Mouse (Mus musculus) myocyte (in vitro differentiated cells): Measurements from ENCODE around the gene Fmnl3.

Experiments
- CEBPB ChIP-seq: IDR thresholded peaks from 2 replicates; pipeline ENCODE4 v1.6.1; 2011; ENCODE audit warnings: mild to moderate bottlenecking, moderate library complexity; ENCODE audit not compliant: poor library complexity, insufficient read depth, severe bottlenecking
- E2F4 ChIP-seq: IDR thresholded peaks from one replicate; pipeline ENCODE4 v1.6.1; 2011; ENCODE audit warnings: mild to moderate bottlenecking, control low read depth, moderate library complexity; ENCODE audit not compliant: insufficient read depth
- MAX ChIP-seq: IDR thresholded peaks from one replicate; pipeline ENCODE4 v1.6.1; 2011; ENCODE audit warnings: low read depth, mild to moderate bottlenecking, control low read depth
- MYOD1 ChIP-seq, 3 experiments: IDR thresholded peaks; one replicate each; pipeline ENCODE4 v1.6.1; 2011; ENCODE audit warnings: control low read depth in 2 of 3, low read depth in 2 of 3, mild to moderate bottlenecking in 2 of 3, moderate library complexity in 1 of 3; ENCODE audit not compliant: insufficient read length in 2 of 3, control insufficient read depth in 1 of 3
- MYOG ChIP-seq, 3 experiments: IDR thresholded peaks; one replicate each; pipeline ENCODE4 v1.6.1; 2011; ENCODE audit warnings: control low read depth in 2 of 3, low read depth in 2 of 3, mild to moderate bottlenecking in 2 of 3; ENCODE audit not compliant: insufficient read length in 2 of 3, control insufficient read depth in 1 of 3, insufficient read depth in 1 of 3
- POLR2A ChIP-seq: IDR thresholded peaks from one replicate; pipeline ENCODE4 v1.6.1; 2011; ENCODE audit warnings: low read depth, mild to moderate bottlenecking, control low read depth, moderate library complexity; ENCODE audit not compliant: insufficient read length
- POLR2AphosphoS2 ChIP-seq: IDR thresholded peaks from one replicate; pipeline ENCODE4 v1.6.1; 2011; ENCODE audit warnings: low read depth, control low read depth; ENCODE audit not compliant: insufficient read length
- REST ChIP-seq: IDR thresholded peaks from one replicate; pipeline ENCODE4 v1.6.1; 2011; ENCODE audit warnings: mild to moderate bottlenecking, control low read depth, moderate library complexity; ENCODE audit not compliant: insufficient read depth, insufficient read length
- SRF ChIP-seq: IDR thresholded peaks from one replicate; pipeline ENCODE4 v1.6.1; 2011; ENCODE audit warnings: low read depth; ENCODE audit not compliant: control insufficient read depth, insufficient read length
- TCF12 ChIP-seq: IDR thresholded peaks from one replicate; pipeline ENCODE4 v1.6.1; 2011; ENCODE audit warnings: mild to moderate bottlenecking, control low read depth; ENCODE audit not compliant: poor library complexity, insufficient read depth, severe bottlenecking
- TCF3 ChIP-seq: IDR thresholded peaks from one replicate; pipeline ENCODE4 v1.6.1; 2011; ENCODE audit warnings: low read depth, control low read depth; ENCODE audit not compliant: insufficient read length
- USF1 ChIP-seq: IDR thresholded peaks from one replicate; pipeline ENCODE4 v1.6.1; 2011; ENCODE audit warnings: low read depth, mild to moderate bottlenecking, control low read depth, moderate library complexity

DNA sequence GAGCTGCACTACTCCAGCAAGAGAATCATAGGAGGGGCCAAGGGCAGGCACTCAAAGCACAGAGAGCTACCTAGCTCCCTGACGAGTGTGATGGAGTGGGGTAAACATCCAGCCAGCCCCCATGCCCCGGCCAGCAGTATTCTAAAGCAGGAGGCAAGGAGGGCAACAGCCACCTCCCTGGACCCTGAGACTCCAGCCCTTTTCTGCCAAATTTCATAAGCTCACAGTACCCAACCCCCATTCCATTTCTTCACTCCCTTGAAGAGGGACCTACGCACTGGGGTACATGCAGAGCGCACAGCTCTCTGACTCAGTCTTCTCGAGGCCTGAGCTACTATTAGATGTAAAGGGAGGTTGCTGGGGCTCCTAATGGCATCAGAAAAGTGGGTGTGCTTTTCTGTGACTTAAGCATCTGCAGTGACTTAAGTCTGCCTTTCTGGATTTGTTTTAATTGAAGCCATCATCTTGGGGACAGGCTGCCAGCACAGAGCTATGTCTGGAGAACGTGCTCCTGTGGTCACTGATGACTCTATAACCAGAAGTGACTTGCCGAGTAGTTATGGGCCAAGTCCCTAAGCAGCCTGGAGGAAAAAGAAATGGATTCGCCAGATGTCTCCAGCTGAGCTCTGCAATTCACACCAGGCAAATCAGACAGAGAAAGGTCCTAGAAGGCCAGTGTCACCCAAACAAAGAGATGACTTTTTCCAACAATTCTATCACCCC lies 26.0 kb downstream of the Fmnl3 start:
- TF ChIP-seq MYOD1 (IDR thresholded peaks at IDR 0.05; ENCODE audit: control insufficient read depth in 1 of 3, insufficient read length in 2 of 3, low read depth in 2 of 3) (no peak), POLR2A (no peak), MAX (no peak), MYOG (IDR thresholded peaks at IDR 0.05; ENCODE audit: control insufficient read depth in 1 of 3, insufficient read depth in 1 of 3, insufficient read length in 2 of 3, low read depth in 2 of 3) (no peak), E2F4 (no peak), POLR2AphosphoS2 (no peak), USF1 (no peak), TCF3 (no peak), TCF12 (no peak), CEBPB (no peak), REST (no peak), SRF (no peak)
